Mouse (Mus musculus) CH12.LX (cell line): ENCODE results near the gene Rbpjl. TPM values are rescaled to one million over a fixed set of nuclear protein-coding genes. Genes with fewer than 3 reads are reported as not detected.

Experiments used
- DNase-seq: peaks from one replicate; pipeline ENCODE4 v3.0.0-alpha.2; 2013; ENCODE audit errors: extremely low read depth
- H3K27ac ChIP-seq: 2 replicates; pipeline ENCODE4 v1.5.1; 2012; ENCODE audit warnings: low read depth, mild to moderate bottlenecking, control low read depth, moderate library complexity; ENCODE audit not compliant: insufficient read depth
- H3K27me3 ChIP-seq: replicated peaks from 2 replicates; pipeline ENCODE3; 2012; ENCODE audit warnings: inconsistent platforms
- H3K36me3 ChIP-seq, 2 experiments: replicated peaks in 1 of 2; 2 replicates each; pipeline versions ENCODE3 to v1.6.1; 2012; ENCODE audit warnings: inconsistent platforms in 1 of 2, low read length in 1 of 2, mild to moderate bottlenecking in 1 of 2, mixed read lengths in 1 of 2, moderate library complexity in 1 of 2; ENCODE audit not compliant: control insufficient read depth in 1 of 2, insufficient read depth in 1 of 2
- H3K4me1 ChIP-seq, 2 experiments: 2 replicates each; pipeline ENCODE4 v1.6.1; 2012; ENCODE audit warnings: inconsistent platforms in 1 of 2, moderate library complexity in 1 of 2; ENCODE audit not compliant: insufficient read depth in 2 of 2, control insufficient read depth in 1 of 2
- H3K4me2 ChIP-seq: 2 replicates; pipeline ENCODE4 v1.6.1; 2012; ENCODE audit warnings: low read depth, mild to moderate bottlenecking, control low read depth; ENCODE audit not compliant: poor library complexity, insufficient read depth, severe bottlenecking
- H3K4me3 ChIP-seq, 3 experiments: fragments of 150-350 bp in 1 of 3; sonication (generic) in 1 of 3; replicated peaks in 1 of 3; 2 replicates each; pipeline versions ENCODE3 to v1.5.1; 2011 to 2012; ENCODE audit warnings: low read depth in 2 of 3, low read length in 2 of 3, mild to moderate bottlenecking in 2 of 3, moderate library complexity in 2 of 3, control low read depth in 1 of 3, improper control_type of control experiment in 1 of 3, inconsistent platforms in 1 of 3, mixed read lengths in 1 of 3; ENCODE audit not compliant: poor library complexity in 1 of 3
- H3K79me2 ChIP-seq: replicated peaks from 2 replicates; pipeline ENCODE4 v1.6.1; 2012; ENCODE audit warnings: mild to moderate bottlenecking, moderate library complexity; ENCODE audit not compliant: control insufficient read depth, poor library complexity, insufficient read depth, severe bottlenecking; ENCODE audit errors: extremely low read depth
- H3K9ac ChIP-seq: 2 replicates; pipeline ENCODE4 v1.6.1; 2012; ENCODE audit warnings: low read depth, mild to moderate bottlenecking, control low read depth, moderate library complexity; ENCODE audit not compliant: insufficient read depth
- H3K9me3 ChIP-seq: replicated peaks from 2 replicates; pipeline ENCODE3; 2012; ENCODE audit warnings: low read length, inconsistent platforms, mixed read lengths
- BHLHE40 ChIP-seq: IDR thresholded peaks from 2 replicates; pipeline ENCODE4 v1.6.1; 2011; ENCODE audit warnings: mild to moderate bottlenecking, low read depth, low read length, improper control_type of control experiment
- CTCF ChIP-seq, 2 experiments: IDR thresholded peaks in 1 of 2; conservative IDR thresholded peaks in 1 of 2; 2 replicates each; pipeline ENCODE4 v1.5.1; 2011 to 2012; ENCODE audit warnings: low read depth in 2 of 2, low read length in 2 of 2, improper control_type of control experiment in 1 of 2, inconsistent platforms in 1 of 2, mild to moderate bottlenecking in 1 of 2, moderate library complexity in 1 of 2
- ELF1 ChIP-seq: IDR thresholded peaks from 2 replicates; pipeline ENCODE4 v1.6.1; 2014; ENCODE audit warnings: low read depth, mild to moderate bottlenecking, inconsistent platforms, low read length, improper control_type of control experiment
- EP300 ChIP-seq: IDR thresholded peaks from 2 replicates; pipeline ENCODE4 v1.6.1; 2011; ENCODE audit warnings: low read length, improper control_type of control experiment
- ETS1 ChIP-seq: conservative IDR thresholded peaks from 2 replicates; pipeline ENCODE4 v1.6.1; 2012; ENCODE audit warnings: low read depth, mild to moderate bottlenecking, inconsistent platforms, low read length, improper control_type of control experiment, moderate library complexity
- GABPA ChIP-seq: IDR thresholded peaks from 2 replicates; pipeline ENCODE4 v1.6.1; 2012; ENCODE audit warnings: low read depth, low read length, improper control_type of control experiment, inconsistent platforms; ENCODE audit not compliant: insufficient replicate concordance
- IRF4 ChIP-seq: IDR thresholded peaks from 2 replicates; pipeline ENCODE4 v1.6.1; 2014; ENCODE audit warnings: low read depth, mild to moderate bottlenecking, inconsistent platforms, low read length, improper control_type of control experiment
- JUN ChIP-seq: IDR thresholded peaks from 2 replicates; pipeline ENCODE4 v1.6.1; 2011; ENCODE audit warnings: low read depth, mild to moderate bottlenecking, low read length, improper control_type of control experiment, moderate library complexity; ENCODE audit not compliant: insufficient read depth
- KAT2A ChIP-seq: IDR thresholded peaks from 2 replicates; pipeline ENCODE4 v1.6.1; 2012; ENCODE audit warnings: low read length, improper control_type of control experiment, inconsistent platforms; ENCODE audit not compliant: insufficient replicate concordance
- MAFK ChIP-seq: IDR thresholded peaks from 2 replicates; pipeline ENCODE4 v1.6.1; 2011; ENCODE audit warnings: low read length, improper control_type of control experiment; ENCODE audit not compliant: insufficient replicate concordance
- MAX ChIP-seq: IDR thresholded peaks from 2 replicates; pipeline ENCODE4 v1.6.1; 2011; ENCODE audit warnings: low read length, improper control_type of control experiment
- MYC ChIP-seq: IDR thresholded peaks from 2 replicates; pipeline ENCODE4 v1.6.1; 2011; ENCODE audit warnings: low read depth, mild to moderate bottlenecking, improper control_type of control experiment, low read length
- NELFE ChIP-seq: IDR thresholded peaks from 2 replicates; pipeline ENCODE4 v1.6.1; 2011; ENCODE audit warnings: low read depth, low read length, improper control_type of control experiment
- NRF1 ChIP-seq: IDR thresholded peaks from 2 replicates; pipeline ENCODE4 v1.6.1; 2014; ENCODE audit warnings: low read depth, mild to moderate bottlenecking, inconsistent platforms, low read length, improper control_type of control experiment, moderate library complexity
- RAD21 ChIP-seq: IDR thresholded peaks from 2 replicates; pipeline ENCODE4 v1.6.1; 2011; ENCODE audit warnings: low read depth, mild to moderate bottlenecking, low read length, improper control_type of control experiment, moderate library complexity
- SIN3A ChIP-seq: IDR thresholded peaks from 2 replicates; pipeline ENCODE4 v1.6.1; 2012; ENCODE audit warnings: low read length, improper control_type of control experiment, inconsistent platforms
- TBP ChIP-seq: conservative IDR thresholded peaks from 2 replicates; pipeline ENCODE4 v1.6.1; 2011; ENCODE audit warnings: low read depth, low read length, improper control_type of control experiment
- TCF12 ChIP-seq: IDR thresholded peaks from 2 replicates; pipeline ENCODE4 v1.6.1; 2014; ENCODE audit warnings: low read depth, mild to moderate bottlenecking, inconsistent platforms, low read length, improper control_type of control experiment
- UBTF ChIP-seq: IDR thresholded peaks from 2 replicates; pipeline ENCODE4 v1.6.1; 2012; ENCODE audit warnings: low read depth, mild to moderate bottlenecking, inconsistent platforms, low read length, improper control_type of control experiment, moderate library complexity
- USF1 ChIP-seq: IDR thresholded peaks from 2 replicates; pipeline ENCODE4 v1.6.1; 2014; ENCODE audit warnings: low read depth, mild to moderate bottlenecking, inconsistent platforms, low read length, improper control_type of control experiment
- ZNF384 ChIP-seq: IDR thresholded peaks from 2 replicates; pipeline ENCODE4 v1.6.1; 2012; ENCODE audit warnings: low read depth, low read length, improper control_type of control experiment, inconsistent platforms
- dilution Hi-C: fragments of 300-500 bp; cut with MboI; formaldehyde crosslinking; loops from 2 replicates; pipeline ENCODE4 v1.14.3; 2020; ENCODE audit warnings: low sequenced_read_pairs; ENCODE audit not compliant: extremely low pct_unique_long_range_greater_than_20kb, extremely low pct_ligation_motif_present
- in situ Hi-C: fragments of 300-500 bp; cut with MboI; formaldehyde crosslinking; loops from 3 replicates; pipeline ENCODE4 v1.14.3; 2019; ENCODE audit warnings: low sequenced_read_pairs, low pct_ligation_motif_present, low pct_unique_long_range_greater_than_20kb, mixed read lengths
- polyA plus RNA-seq: library from polyadenylated mRNA; unstranded; fragments of >175 nt; gene quantifications from 2 replicates; pipeline ENCODE4 v1.2.1, GENCODE M21; 2012; ENCODE audit warnings: low read depth; ENCODE audit not compliant: insufficient read length
- total RNA-seq, 2 experiments: library from RNA; depleted of rRNA; stranded (reverse); fragments of 300-350 nt in 1 of 2; fragments of >200 nt in 1 of 2; gene quantifications; 2 replicates each; pipeline ENCODE4 v1.2.3; 2012 to 2014

Gene Rbpjl
- total and polyA plus RNA-seq, 3 experiments = 0.08 TPM; not detected in 2

DNA sequence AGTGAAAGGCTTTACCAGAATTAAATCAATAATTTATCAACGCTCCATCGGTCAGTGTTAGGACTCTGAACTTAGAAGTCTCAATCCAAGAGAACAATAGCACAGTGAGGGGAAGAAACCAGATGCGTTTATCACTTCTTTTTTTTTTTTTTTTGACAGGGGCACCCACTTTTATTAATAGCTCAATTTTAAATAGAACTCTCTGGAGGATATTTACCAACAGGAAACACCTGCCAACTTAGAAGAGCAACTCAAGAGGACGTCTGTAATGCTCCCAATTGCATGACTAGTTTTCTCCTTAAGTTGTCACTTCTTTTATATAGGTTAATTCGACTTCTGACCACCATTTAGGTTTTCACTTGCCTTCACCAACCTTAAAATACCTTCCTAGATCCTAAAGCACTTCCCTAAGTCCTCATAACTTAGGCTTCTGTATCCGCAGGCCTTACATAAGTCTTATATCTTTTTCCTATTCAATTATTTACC lies 34.3 kb upstream of the Rbpjl start:
- Histone ChIP-seq H3K79me2 (no peaks in the 10 kb centered on the region), H3K4me2 (no peak overlapping the region), H3K4me1 (peaks cover 8 to 24% of the 10 kb centered on the region in 2 experiments), H3K27me3 (no peaks in the 10 kb centered on the region), H3K36me3 (no peaks in the 10 kb centered on the region), H3K27ac (no peak overlapping the region), H3K4me3 (no peak overlapping the region), H3K9ac (no peak overlapping the region)
- DNase-seq = no peak
- dilution Hi-C loops (no loop called here), in situ Hi-C loops (no loop called here)
- TF ChIP-seq UBTF (no peak), KAT2A (no peak), SIN3A (no peak), NRF1 (no peak), ELF1 (no peak), BHLHE40 (no peak), USF1 (no peak), MAX (no peak), MAFK (no peak), TCF12 (no peak), ZNF384 (no peak), MYC (no peak), CTCF (conservative IDR thresholded peaks at IDR 0.05 in 1 of 2, IDR thresholded peaks at IDR 0.05 in 1 of 2; ENCODE audit: low read depth in 2 of 2, low read length in 2 of 2) (no peak), JUN (no peak), TBP (no peak), EP300 (no peak), RAD21 (no peak), ETS1 (no peak), IRF4 (no peak), NELFE (no peak)
- TF ChIP-seq, all 38 proteins: peak for 0
- H3K9me3 ChIP-seq = peaks cover 2% of the 10 kb centered on the region

DNA sequence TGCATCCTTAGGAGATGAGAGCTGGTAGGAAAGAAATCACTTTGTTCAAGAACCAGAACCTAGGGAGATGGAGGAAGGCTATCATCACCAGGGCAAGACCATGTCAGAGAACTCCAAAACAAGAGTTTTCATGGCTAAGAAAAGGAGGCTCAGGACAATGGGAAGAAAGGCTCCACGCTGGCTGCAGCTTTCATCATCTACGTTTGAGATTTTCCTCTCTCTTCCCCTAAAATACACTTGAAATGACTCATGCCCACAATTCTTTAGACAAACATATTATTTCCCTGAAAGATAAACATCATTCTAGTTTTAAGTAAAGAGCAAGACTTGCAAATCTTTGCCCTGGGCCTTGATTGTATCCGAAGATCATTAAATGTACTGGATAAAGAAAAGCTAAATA lies 31.6 kb upstream of the Rbpjl start:
- in situ Hi-C loops = no loop called here
- Histone ChIP-seq H3K4me1 (peaks cover 5 to 24% of the 10 kb centered on the region in 2 experiments; a peak in 3 of 4 replicates), H3K27ac (no peak overlapping the region), H3K27me3 (peaks cover 2% of the 10 kb centered on the region), H3K36me3 (no peaks in the 10 kb centered on the region), H3K9ac (no peak overlapping the region), H3K4me2 (no peak overlapping the region), H3K79me2 (no peaks in the 10 kb centered on the region), H3K4me3 (no peak overlapping the region), H3K9me3 (no peaks in the 10 kb centered on the region)
- dilution Hi-C loops = no loop called here
- TF ChIP-seq NRF1 = no peak
- TF ChIP-seq TCF12 = no peak
- TF ChIP-seq GABPA = no peak
- DNase-seq = no peak
